Mouse (Mus musculus): Measurements from ENCODE around the gene Hhex. TPM values are rescaled to one million over a fixed set of nuclear protein-coding genes. Genes with fewer than 3 reads are reported as not detected.

Gene Hhex
- polyA plus RNA-seq, 1 experiment from 2014 or later, result 15.9 TPM

DNA sequence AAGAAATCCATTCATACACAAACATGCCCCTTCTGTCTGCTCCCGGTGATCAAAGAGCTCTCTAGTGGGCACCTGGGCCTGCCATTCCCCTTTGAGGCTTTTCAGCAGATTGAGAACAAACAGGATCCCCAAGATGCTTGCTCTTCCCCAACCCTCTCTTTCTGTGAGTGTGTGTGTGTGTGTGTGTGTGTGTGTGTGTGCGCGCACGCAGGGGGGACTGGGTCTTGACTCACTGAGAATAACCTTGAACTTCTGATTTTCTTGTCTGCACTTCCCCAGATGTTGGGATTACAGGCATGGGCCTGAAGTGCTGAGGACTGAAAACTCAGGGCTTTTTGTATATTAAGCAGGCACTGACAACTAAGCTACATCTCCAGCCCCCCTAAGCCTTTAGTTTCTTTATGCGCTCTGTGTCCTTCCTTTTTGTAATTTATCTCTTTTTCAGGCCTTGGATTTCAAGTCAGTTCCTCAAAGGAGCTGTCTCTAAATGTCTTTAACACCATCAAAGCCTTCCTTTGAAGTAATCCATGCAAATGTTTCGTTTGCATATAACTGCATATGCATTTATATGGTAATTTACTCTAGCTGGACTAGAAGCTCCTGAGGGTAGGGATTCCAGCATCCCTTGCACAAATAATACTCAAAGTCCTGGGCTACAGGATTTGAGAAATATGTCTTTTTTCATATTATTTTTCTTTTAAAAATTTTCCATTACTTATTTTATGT is 34.4 kb downstream of the Hhex start:
- no peak overlapping the region for H3K27ac ChIP-seq (ENCODE audit: low read length)
- 68% methylated on average over 6 of the region's 6 CpGs for WGBS
- H3K4me3 ChIP-seq (replicated peaks; ENCODE audit: low read length), result no peak overlapping the region
- no peaks in the 10 kb centered on the region for H3K36me3 ChIP-seq (ENCODE audit: control insufficient read depth, insufficient read depth, low read length)
- no peaks in the 10 kb centered on the region for H3K4me1 ChIP-seq (ENCODE audit: control insufficient read depth, insufficient read depth, low read length)
- H3K27me3 ChIP-seq (ENCODE audit: control insufficient read depth, insufficient read depth, low read length), result no peaks in the 10 kb centered on the region
- no peaks in the 10 kb centered on the region for H3K9me3 ChIP-seq (replicated peaks; ENCODE audit: control insufficient read depth, low read length)
- no peak overlapping the region for H3K4me2 ChIP-seq (ENCODE audit: low read depth, low read length)
- no peak overlapping the region for H3K9ac ChIP-seq (ENCODE audit: low read length)
- ATAC-seq (ENCODE audit: insufficient read depth, low FRiP score), result no peak

DNA sequence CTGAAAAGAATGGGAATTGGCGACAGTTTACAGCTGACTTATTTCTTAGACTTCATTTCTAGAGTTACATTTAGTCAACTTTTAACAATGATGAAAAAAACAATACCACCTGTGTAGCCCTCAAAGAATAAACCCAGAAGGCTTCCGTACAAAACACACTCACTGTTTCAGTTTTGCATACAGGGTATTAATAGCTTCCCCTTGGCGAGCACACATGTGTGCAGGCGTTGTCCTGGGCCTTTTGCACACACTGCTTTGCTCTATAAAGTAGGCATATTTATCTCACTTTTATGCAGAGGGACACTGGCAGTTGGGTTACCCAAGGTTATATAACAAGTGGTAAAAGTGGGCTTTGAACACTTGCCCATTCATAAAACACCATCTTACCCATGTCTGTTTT is 37.1 kb downstream of the Hhex start:
- H3K9ac ChIP-seq (ENCODE audit: low read length), result no peak overlapping the region
- no peaks in the 10 kb centered on the region for H3K4me1 ChIP-seq (ENCODE audit: control insufficient read depth, insufficient read depth, low read length)
- H3K4me2 ChIP-seq (ENCODE audit: low read depth, low read length), result no peak overlapping the region
- H3K4me3 ChIP-seq (replicated peaks; ENCODE audit: low read length), result no peak overlapping the region
- no peaks in the 10 kb centered on the region for H3K9me3 ChIP-seq (replicated peaks; ENCODE audit: control insufficient read depth, low read length)
- 80% methylated on average over 4 of the region's 4 CpGs for WGBS
- no peaks in the 10 kb centered on the region for H3K27me3 ChIP-seq (ENCODE audit: control insufficient read depth, insufficient read depth, low read length)
- no peak overlapping the region for H3K27ac ChIP-seq (ENCODE audit: low read length)
- no peak for ATAC-seq (ENCODE audit: insufficient read depth, low FRiP score)
- no peaks in the 10 kb centered on the region for H3K36me3 ChIP-seq (ENCODE audit: control insufficient read depth, insufficient read depth, low read length)

- H3K4me2 ChIP-seq (ENCODE audit: low read depth, low read length), result no peak overlapping the region
- H3K36me3 ChIP-seq (ENCODE audit: control insufficient read depth, insufficient read depth, low read length), result no peaks in the 10 kb centered on the region
- H3K9ac ChIP-seq (ENCODE audit: low read length), result no peak overlapping the region
- H3K27me3 ChIP-seq (ENCODE audit: control insufficient read depth, insufficient read depth, low read length), result no peaks in the 10 kb centered on the region
- H3K4me1 ChIP-seq (ENCODE audit: control insufficient read depth, insufficient read depth, low read length), result no peaks in the 10 kb centered on the region
- H3K4me3 ChIP-seq (replicated peaks; ENCODE audit: low read length), result no peak overlapping the region
- no peak overlapping the region for H3K27ac ChIP-seq (ENCODE audit: low read length)
- WGBS, result 72% methylated on average over 3 of the region's 3 CpGs
- no peak for ATAC-seq (ENCODE audit: insufficient read depth, low FRiP score)
- no peaks in the 10 kb centered on the region for H3K9me3 ChIP-seq (replicated peaks; ENCODE audit: control insufficient read depth, low read length)
These were observed 38.0 kb downstream of the Hhex start for GRCm38 (mm10) chr19:37472589-37472988.

GRCm38 (mm10) chr19:37481704-37482103 is 47.1 kb downstream of the Hhex start:
- no peaks in the 10 kb centered on the region for H3K27me3 ChIP-seq (ENCODE audit: control insufficient read depth, insufficient read depth, low read length)
- no peaks in the 10 kb centered on the region for H3K4me1 ChIP-seq (ENCODE audit: control insufficient read depth, insufficient read depth, low read length)
- H3K9ac ChIP-seq (ENCODE audit: low read length), result no peak overlapping the region
- H3K36me3 ChIP-seq (ENCODE audit: control insufficient read depth, insufficient read depth, low read length), result no peaks in the 10 kb centered on the region
- H3K4me2 ChIP-seq (ENCODE audit: low read depth, low read length), result no peak overlapping the region
- H3K4me3 ChIP-seq (replicated peaks; ENCODE audit: low read length), result no peak overlapping the region
- ATAC-seq (ENCODE audit: insufficient read depth, low FRiP score), result peak; percentile 40; the same call in 1 of the 2 replicates
- WGBS, result 68% methylated on average over 8 of the region's 8 CpGs
- H3K9me3 ChIP-seq (replicated peaks; ENCODE audit: control insufficient read depth, low read length), result no peaks in the 10 kb centered on the region
- no peak overlapping the region for H3K27ac ChIP-seq (ENCODE audit: low read length)

- H3K27ac ChIP-seq (ENCODE audit: low read length), result no peak overlapping the region
- no peak overlapping the region for H3K4me3 ChIP-seq (replicated peaks; ENCODE audit: low read length)
- H3K4me1 ChIP-seq (ENCODE audit: control insufficient read depth, insufficient read depth, low read length), result no peaks in the 10 kb centered on the region
- no peak for ATAC-seq (ENCODE audit: insufficient read depth, low FRiP score)
- H3K9me3 ChIP-seq (replicated peaks; ENCODE audit: control insufficient read depth, low read length), result no peaks in the 10 kb centered on the region
- 76% methylated on average over 14 of the region's 14 CpGs for WGBS
- H3K9ac ChIP-seq (ENCODE audit: low read length), result no peak overlapping the region
- no peaks in the 10 kb centered on the region for H3K27me3 ChIP-seq (ENCODE audit: control insufficient read depth, insufficient read depth, low read length)
- H3K36me3 ChIP-seq (ENCODE audit: control insufficient read depth, insufficient read depth, low read length), result no peaks in the 10 kb centered on the region
- H3K4me2 ChIP-seq (ENCODE audit: low read depth, low read length), result no peak overlapping the region
These were observed 48.1 kb downstream of the Hhex start for GRCm38 (mm10) chr19:37482556-37483187.

- Histone ChIP-seq H3K4me3 (replicated peaks; ENCODE audit: low read length) (no peak overlapping the region), H3K36me3 (ENCODE audit: control insufficient read depth, insufficient read depth, low read length) (no peaks in the 10 kb centered on the region), H3K4me1 (ENCODE audit: control insufficient read depth, insufficient read depth, low read length) (no peaks in the 10 kb centered on the region), H3K9me3 (replicated peaks; ENCODE audit: control insufficient read depth, low read length) (no peaks in the 10 kb centered on the region), H3K27me3 (ENCODE audit: control insufficient read depth, insufficient read depth, low read length) (no peaks in the 10 kb centered on the region), H3K4me2 (ENCODE audit: low read depth, low read length) (no peak overlapping the region), H3K27ac (ENCODE audit: low read length) (no peak overlapping the region), H3K9ac (ENCODE audit: low read length) (no peak overlapping the region)
- 72% methylated on average over 6 of the region's 6 CpGs for WGBS
- ATAC-seq (ENCODE audit: insufficient read depth, low FRiP score), result no peak
These were observed 50.2 kb downstream of the Hhex start for GRCm38 (mm10) chr19:37484787-37485186.

- Histone ChIP-seq H3K9ac (ENCODE audit: low read length) (no peak overlapping the region), H3K27me3 (ENCODE audit: control insufficient read depth, insufficient read depth, low read length) (no peaks in the 10 kb centered on the region)
These were observed 52.2 kb downstream of the Hhex start for GRCm38 (mm10) chr19:37486801-37487200.

GRCm38 (mm10) chr19:37487811-37488475 is 53.3 kb downstream of the Hhex start:
- no peak overlapping the region for H3K27ac ChIP-seq (ENCODE audit: low read length)
- H3K4me3 ChIP-seq (replicated peaks; ENCODE audit: low read length), result no peak overlapping the region
- ATAC-seq (ENCODE audit: insufficient read depth, low FRiP score), result no peak
- H3K36me3 ChIP-seq (ENCODE audit: control insufficient read depth, insufficient read depth, low read length), result no peaks in the 10 kb centered on the region
- no peaks in the 10 kb centered on the region for H3K27me3 ChIP-seq (ENCODE audit: control insufficient read depth, insufficient read depth, low read length)
- no peak overlapping the region for H3K9ac ChIP-seq (ENCODE audit: low read length)
- no peak overlapping the region for H3K4me2 ChIP-seq (ENCODE audit: low read depth, low read length)
- H3K4me1 ChIP-seq (ENCODE audit: control insufficient read depth, insufficient read depth, low read length), result no peaks in the 10 kb centered on the region
- no peaks in the 10 kb centered on the region for H3K9me3 ChIP-seq (replicated peaks; ENCODE audit: control insufficient read depth, low read length)
- WGBS, result 75% methylated on average over 5 of the region's 5 CpGs

More at GRCm38 (mm10) chr19:37486801-37487200, 52.2 kb downstream of the Hhex start:
- 87% methylated on average over 6 of the region's 6 CpGs for WGBS
- ATAC-seq (ENCODE audit: insufficient read depth, low FRiP score), result no peak
- Histone ChIP-seq H3K4me2 (ENCODE audit: low read depth, low read length) (no peak overlapping the region), H3K27ac (ENCODE audit: low read length) (no peak overlapping the region), H3K36me3 (ENCODE audit: control insufficient read depth, insufficient read depth, low read length) (no peaks in the 10 kb centered on the region), H3K4me3 (replicated peaks; ENCODE audit: low read length) (no peak overlapping the region), H3K9me3 (replicated peaks; ENCODE audit: control insufficient read depth, low read length) (no peaks in the 10 kb centered on the region), H3K4me1 (ENCODE audit: control insufficient read depth, insufficient read depth, low read length) (no peaks in the 10 kb centered on the region)

- no peak for ATAC-seq (ENCODE audit: insufficient read depth, low FRiP score)
These were observed 54.1 kb downstream of the Hhex start for GRCm38 (mm10) chr19:37488608-37489262.

More at GRCm38 (mm10) chr19:37488608-37489262, 54.1 kb downstream of the Hhex start:
- Histone ChIP-seq H3K27me3 (ENCODE audit: control insufficient read depth, insufficient read depth, low read length) (no peaks in the 10 kb centered on the region), H3K9me3 (replicated peaks; ENCODE audit: control insufficient read depth, low read length) (no peaks in the 10 kb centered on the region), H3K4me1 (ENCODE audit: control insufficient read depth, insufficient read depth, low read length) (no peaks in the 10 kb centered on the region), H3K36me3 (ENCODE audit: control insufficient read depth, insufficient read depth, low read length) (no peaks in the 10 kb centered on the region), H3K27ac (ENCODE audit: low read length) (no peak overlapping the region), H3K4me2 (ENCODE audit: low read depth, low read length) (no peak overlapping the region), H3K4me3 (replicated peaks; ENCODE audit: low read length) (no peak overlapping the region), H3K9ac (ENCODE audit: low read length) (no peak overlapping the region)
- WGBS, result 60% methylated on average over 7 of the region's 7 CpGs
